Mouse (Mus musculus) CD4-positive, CD25-positive, alpha-beta regulatory T cell, adult 2 months (primary cell): ENCODE data around the gene Rilp.

Experiments
- DNase-seq: peaks from one replicate; pipeline ENCODE4 v3.0.0-alpha.2; 2012; ENCODE audit warnings: low read depth, low spot score

The Rilp gene

GRCm38 (mm10) chr11:75552906-75553482 lies 43.1 kb downstream of the Rilp start:
- no peak for DNase-seq

DNA sequence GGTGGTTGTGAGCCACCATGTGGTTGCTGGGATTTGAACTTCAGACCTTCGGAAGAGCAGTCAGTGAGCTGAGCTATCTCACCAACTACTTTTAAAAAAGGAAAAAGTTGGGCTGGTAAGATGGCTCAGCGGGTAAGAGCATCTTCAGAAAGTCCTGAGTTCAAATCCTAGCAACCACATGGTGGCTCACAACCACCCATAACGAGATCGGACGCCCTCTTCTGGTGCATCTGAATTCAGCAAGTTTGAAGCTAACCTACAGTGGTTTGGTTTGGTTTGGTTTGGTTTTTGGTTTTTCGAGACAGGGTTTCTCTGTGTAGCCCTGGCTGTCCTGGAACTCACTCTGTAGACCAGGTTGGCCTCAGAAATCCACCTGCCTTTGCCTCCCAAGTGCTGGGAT lies 46.1 kb downstream of the Rilp start:
- peak; percentile 51 for DNase-seq

DNA sequence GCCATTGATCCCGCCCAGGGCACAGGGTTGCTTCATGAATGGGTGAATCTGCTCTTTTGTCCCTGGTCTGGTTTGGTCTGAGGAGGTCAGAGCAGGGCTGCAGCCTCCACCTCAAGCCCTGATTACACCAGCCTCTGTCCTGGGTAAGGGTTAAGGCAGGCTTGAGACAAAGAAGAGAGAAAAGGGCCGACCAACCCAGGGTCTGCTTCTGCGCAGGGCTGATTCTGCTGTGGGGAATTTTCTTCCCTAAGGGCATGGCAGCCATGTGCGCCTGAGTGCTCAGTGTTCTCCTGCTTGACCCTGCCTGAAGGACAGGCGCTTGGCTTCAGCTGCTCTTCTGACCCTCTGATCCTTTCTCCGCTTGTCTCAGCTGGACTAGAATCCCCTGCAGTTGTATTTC lies 47.2 kb downstream of the Rilp start:
- DNase-seq: no peak

DNA sequence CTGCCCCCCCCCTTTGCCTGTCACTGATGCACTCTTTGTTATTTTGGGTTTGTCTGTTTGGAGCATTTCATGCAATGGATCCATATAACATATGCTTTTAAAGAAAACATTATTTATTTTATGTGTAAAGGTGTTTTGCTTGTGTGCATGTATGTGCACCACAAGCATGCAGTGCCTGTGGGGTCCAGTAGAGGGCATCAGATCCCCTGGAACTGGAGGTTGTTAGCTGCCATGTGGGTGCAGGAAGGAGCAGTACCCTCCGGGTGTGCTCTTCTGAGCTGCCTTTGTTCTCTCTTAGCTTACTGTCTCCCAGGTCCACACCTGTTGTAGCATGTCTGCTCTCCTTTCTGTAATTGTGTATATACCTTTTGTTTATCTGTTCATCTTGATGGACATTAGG lies 48.2 kb downstream of the Rilp start:
- DNase-seq: peak; percentile 49

GRCm38 (mm10) chr11:75559870-75560504 lies 50.1 kb downstream of the Rilp start:
- DNase-seq: no peak

DNA sequence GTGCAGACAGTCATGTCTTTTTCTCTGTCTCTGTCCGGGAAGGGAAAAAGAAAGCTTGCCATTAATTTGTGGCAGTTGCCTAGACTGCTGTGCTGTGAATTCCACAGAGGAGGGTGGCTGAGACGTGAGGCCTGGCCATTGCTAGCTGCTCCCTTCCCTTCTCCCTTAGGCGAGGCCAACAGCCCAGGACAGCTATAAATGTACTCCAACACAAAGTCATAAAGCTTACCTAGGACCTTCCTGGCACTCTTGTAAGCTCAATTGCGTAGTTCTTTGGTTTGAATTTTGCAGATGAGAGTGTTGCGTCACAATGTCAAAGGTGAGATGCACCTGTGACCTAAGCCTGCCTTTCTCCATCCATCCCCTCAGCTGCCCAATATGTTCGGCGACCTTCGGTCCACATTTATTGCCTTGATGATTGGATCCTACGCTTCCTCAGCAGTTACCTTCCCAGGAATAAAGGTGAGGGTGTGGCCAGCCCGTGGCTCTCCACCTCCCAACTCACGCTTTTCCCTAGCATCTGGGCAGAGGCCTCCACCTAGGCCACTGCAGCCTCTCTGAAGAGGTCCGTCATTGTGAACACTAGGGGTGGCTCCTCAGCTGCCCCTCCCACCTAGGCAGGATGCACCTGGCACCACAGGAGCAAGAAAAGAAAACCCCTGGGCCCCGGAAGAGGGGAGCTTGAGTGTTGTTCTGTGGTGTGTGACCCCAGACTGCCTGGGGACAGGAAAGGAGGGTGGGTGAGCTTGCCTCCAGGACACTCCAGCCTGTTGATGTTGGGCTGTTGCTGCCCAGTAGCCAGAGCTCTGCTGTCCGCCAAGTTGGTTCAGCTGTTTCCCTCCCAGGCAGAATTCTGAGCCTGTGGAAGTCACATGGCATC lies 50.9 kb downstream of the Rilp start:
- DNase-seq: peak; percentile 38

GRCm38 (mm10) chr11:75561410-75561791 lies 51.5 kb downstream of the Rilp start:
- no peak for DNase-seq
